Mouse (Mus musculus): ENCODE data around the gene Mageb3. TPM values are rescaled to one million over a fixed set of nuclear protein-coding genes. Genes with fewer than 3 reads are reported as not detected.

Mageb3 gene
- total and polyA plus RNA-seq, 3 experiments = 0.03 TPM; not detected in 2

DNA sequence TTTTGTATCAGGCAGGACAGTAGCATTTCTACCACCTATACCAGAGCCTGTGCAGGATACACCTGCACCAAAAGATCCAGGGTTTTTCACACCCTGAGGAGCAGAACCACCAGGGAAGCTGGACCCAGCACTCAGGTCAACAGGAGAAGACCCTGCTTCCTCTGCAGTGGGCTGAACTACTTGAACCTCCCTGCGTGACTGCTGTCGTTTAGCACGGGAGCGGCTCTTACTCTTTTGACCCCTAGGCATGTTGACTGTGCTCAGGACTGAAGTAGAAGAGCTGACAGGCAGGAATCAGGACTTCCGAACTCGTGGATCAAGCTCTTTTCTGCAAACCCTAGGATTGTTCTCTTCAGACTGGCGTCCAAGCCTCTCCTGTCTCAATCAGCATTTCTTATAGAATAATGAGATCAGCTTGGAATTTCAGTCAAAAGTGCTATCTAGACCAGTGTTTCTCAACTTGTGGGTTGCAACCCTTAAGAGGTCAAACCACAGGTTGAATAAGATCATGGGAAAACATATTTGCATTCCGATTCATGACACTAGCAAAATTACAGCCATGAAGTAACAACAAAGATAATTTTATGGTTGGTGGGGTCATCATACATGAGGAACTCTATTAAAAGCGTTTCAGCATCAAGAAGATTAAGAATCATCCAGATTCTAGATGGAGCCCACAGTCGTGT is 778 bp downstream of the Mageb3 start:
- no peak for DNase-seq (ENCODE audit: low read depth, low spot score)
- no peak for TF ChIP-seq ZMIZ1 (IDR thresholded peaks at IDR 0.05; ENCODE audit: low read depth, low read length)
- TF ChIP-seq ETS1 (IDR thresholded peaks at IDR 0.05; ENCODE audit: low read depth, low read length) = 0 out of 2 replicates have a peak, but pooled peaks have one; percentile 6
- peak; percentile 27; the same call in 1 of the 2 replicates for TF ChIP-seq MXI1 (IDR thresholded peaks at IDR 0.05; ENCODE audit: low read depth, low read length)
- Histone ChIP-seq H3K9ac (ENCODE audit: control insufficient read depth, low read depth, low read length, poor library complexity, severe bottlenecking) (peak overlapping the region; percentile 98), H3K27me3 (ENCODE audit: control insufficient read depth in 1 of 2, insufficient read depth in 2 of 2, low read length in 2 of 2) (no peaks in the 10 kb centered on the region; a peak in 1 of 4 replicates), H3K36me3 (ENCODE audit: control insufficient read depth in 1 of 2, insufficient read depth in 2 of 2, low read length in 2 of 2) (peaks cover 0 to 14% of the 10 kb centered on the region in 2 experiments; a peak in 3 of 4 replicates), H3K9me3 (replicated peaks; ENCODE audit: insufficient read depth, low read length) (no peaks in the 10 kb centered on the region), H3K4me1 (ENCODE audit: control insufficient read depth in 1 of 2, insufficient read depth in 2 of 2, low read length in 2 of 2) (peaks cover 0 to 3% of the 10 kb centered on the region in 2 experiments; a peak in 2 of 4 replicates), H3K79me2 (ENCODE audit: control insufficient read depth, insufficient read depth, low read length, poor library complexity) (peaks cover 29% of the 10 kb centered on the region), H3K4me3 (ENCODE audit: control insufficient read depth in 1 of 2, insufficient read depth in 1 of 2, low read depth in 2 of 2, low read length in 2 of 2) (peak overlapping the region; percentile 57 to 100), H3K27ac (ENCODE audit: control insufficient read depth, low read depth, low read length) (peak overlapping the region; percentile 81)

DNA sequence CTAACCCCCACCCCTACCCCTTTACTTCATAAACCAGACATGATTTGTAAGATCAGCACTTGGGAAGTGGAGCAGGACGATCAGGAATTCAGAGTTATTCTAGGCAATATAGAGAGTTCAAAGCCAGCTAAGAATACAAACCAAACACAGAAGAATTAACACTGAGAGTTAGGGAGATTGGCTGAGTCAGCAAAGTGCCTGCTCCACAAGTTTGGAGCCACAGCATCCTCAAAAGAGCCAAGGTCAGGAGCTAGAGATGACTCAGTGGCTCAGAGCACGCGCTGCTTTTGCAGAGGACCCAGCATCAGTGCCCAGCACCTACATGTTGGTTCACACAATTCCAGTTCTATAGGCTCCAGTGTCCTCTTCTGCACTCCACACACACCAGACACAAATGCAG is 12.5 kb downstream of the Mageb3 start:
- Histone ChIP-seq H3K27ac (ENCODE audit: control insufficient read depth, low read depth, low read length) (no peak overlapping the region), H3K79me2 (ENCODE audit: control insufficient read depth, insufficient read depth, low read length, poor library complexity) (no peaks in the 10 kb centered on the region), H3K9ac (ENCODE audit: control insufficient read depth, low read depth, low read length, poor library complexity, severe bottlenecking) (no peak overlapping the region), H3K27me3 (ENCODE audit: control insufficient read depth in 1 of 2, insufficient read depth in 2 of 2, low read length in 2 of 2) (no peaks in the 10 kb centered on the region), H3K4me1 (ENCODE audit: control insufficient read depth in 1 of 2, insufficient read depth in 2 of 2, low read length in 2 of 2) (no peaks in the 10 kb centered on the region), H3K9me3 (replicated peaks; ENCODE audit: insufficient read depth, low read length) (no peaks in the 10 kb centered on the region), H3K4me3 (ENCODE audit: control insufficient read depth in 1 of 2, insufficient read depth in 1 of 2, low read depth in 2 of 2, low read length in 2 of 2) (no peak overlapping the region), H3K36me3 (ENCODE audit: control insufficient read depth in 1 of 2, insufficient read depth in 2 of 2, low read length in 2 of 2) (no peaks in the 10 kb centered on the region)
- no peak for TF ChIP-seq ZNF384 (IDR thresholded peaks at IDR 0.05; ENCODE audit: low read depth, low read length)
- no peak for TF ChIP-seq HCFC1 (IDR thresholded peaks at IDR 0.05; ENCODE audit: low read depth, low read length)
- no peak for TF ChIP-seq MAX (IDR thresholded peaks at IDR 0.05; ENCODE audit: low read length)
- no peak for TF ChIP-seq TCF12 (IDR thresholded peaks at IDR 0.05; ENCODE audit: low read depth, low read length)
- TF ChIP-seq USF2 (IDR thresholded peaks at IDR 0.05; ENCODE audit: borderline replicate concordance in 1 of 2, insufficient read depth in 1 of 2, low read depth in 1 of 2, low read length in 2 of 2) = no peak
- TF ChIP-seq ZC3H11A (IDR thresholded peaks at IDR 0.05; ENCODE audit: low read depth, low read length) = no peak
- no peak for TF ChIP-seq NELFE (IDR thresholded peaks at IDR 0.05; ENCODE audit: low read depth, low read length)
- TF ChIP-seq MXI1 (IDR thresholded peaks at IDR 0.05; ENCODE audit: low read depth, low read length) = no peak
- TF ChIP-seq ZMIZ1 (IDR thresholded peaks at IDR 0.05; ENCODE audit: low read depth, low read length) = no peak
- no peak for TF ChIP-seq TAL1 (IDR thresholded peaks at IDR 0.05; ENCODE audit: low read length)
- TF ChIP-seq NRF1 (IDR thresholded peaks at IDR 0.05; ENCODE audit: insufficient read depth, low read depth, low read length, poor library complexity, severe bottlenecking) = no peak
- TF ChIP-seq POLR2A (IDR thresholded peaks at IDR 0.05; ENCODE audit: control insufficient read depth in 1 of 2, insufficient read depth in 1 of 2, low read depth in 1 of 2, low read length in 2 of 2, poor library complexity in 1 of 2) = no peak
- no peak for TF ChIP-seq CHD2 (IDR thresholded peaks at IDR 0.05; ENCODE audit: low read length)
- DNase-seq (ENCODE audit: low read depth, low spot score) = no peak
